14 mouse cellular contexts compared by ENCODE assay signal in the genomic region with DNA sequence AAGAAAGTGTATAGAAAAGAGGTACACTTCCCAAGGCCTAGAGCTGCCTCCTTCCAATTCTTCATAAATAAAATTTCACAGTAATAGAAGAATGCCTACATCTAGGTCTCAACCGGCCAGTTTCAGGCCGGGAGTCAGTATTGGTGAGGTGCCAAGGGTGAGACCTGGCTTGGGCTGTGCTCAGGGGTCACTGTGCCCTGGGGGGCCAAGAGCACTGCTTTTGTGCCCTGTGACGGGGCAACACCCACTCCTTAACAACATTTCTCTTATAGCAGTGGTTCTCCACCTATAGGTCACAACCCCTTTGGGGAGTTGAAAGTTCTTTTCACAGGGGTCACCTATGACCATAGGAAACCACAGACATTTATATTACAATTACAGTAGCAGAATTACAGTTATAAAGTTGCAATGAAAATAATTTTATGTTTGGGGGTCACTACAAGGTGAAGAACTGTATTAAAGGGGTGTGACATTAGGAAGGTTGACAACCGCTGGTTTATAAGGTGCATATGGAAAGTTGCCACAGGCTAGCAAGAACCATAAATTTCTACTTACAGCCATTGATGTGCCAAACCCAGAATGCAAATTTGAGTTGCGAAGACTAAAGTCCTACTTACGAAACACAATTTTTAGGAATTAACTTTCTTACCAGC. TPM values are rescaled to one million over a fixed set of nuclear protein-coding genes. Genes with fewer than 3 reads are reported as not detected.
DNase-seq lines count a peak whose midpoint lies in the region; ATAC-seq and TF ChIP-seq lines count a peak whose summit lies in the region.
"Had no signal": no experiment of that assay in that cellular context is flagged by ENCODE, and none has a peak within 500 bp of the region (broad histone marks: within the 10 kb centered on the region; RNA-seq: fewer than 3 reads in every experiment).

No protein-coding gene starts in this region.

- H3K9ac ChIP-seq in hindbrain, embryonic 11.5 days (ENCODE audit: low read depth, low read length): no peak overlapping the region
- H3K9ac ChIP-seq in midbrain, embryonic 12.5 days (replicated peaks): no peak overlapping the region
- no peak overlapping the region for H3K9ac ChIP-seq in midbrain, postnatal 0 days (replicated peaks; ENCODE audit: low read length, poor library complexity, severe bottlenecking)
- no peak overlapping the region for H3K9ac ChIP-seq in hindbrain, embryonic 13.5 days
- H3K9ac ChIP-seq: embryonic facial prominence, embryonic 15.5 days; neural tube, embryonic 12.5 days had no signal

- peak; percentile 33; the same call in 1 of the 2 replicates for ATAC-seq in hindbrain, embryonic 11.5 days (ENCODE audit: low FRiP score)
- ATAC-seq in midbrain, embryonic 12.5 days (ENCODE audit: low FRiP score, low read depth): peak; percentile 49; the same call in 1 of the 2 replicates
- no peak for ATAC-seq in midbrain, postnatal 0 days (ENCODE audit: low FRiP score)
- ATAC-seq in hindbrain, embryonic 13.5 days (ENCODE audit: low FRiP score): 0 out of 2 replicates have a peak, but pooled peaks have one; percentile 36
- ATAC-seq in megakaryocyte progenitor cell, adult 5-6 weeks (replicated peaks; ENCODE audit: poor library complexity): no peak

- no peak for DNase-seq in hindbrain, embryonic 11.5 days (ENCODE audit: low spot score)
- DNase-seq in hindbrain, embryonic 10.5 days (ENCODE audit: low spot score): no peak
- DNase-seq in midbrain, postnatal 0 days (ENCODE audit: low spot score): no peak
- peak; percentile 60 for DNase-seq in splenic B cell, adult 2 months (ENCODE audit: low read depth, low spot score)
- DNase-seq: cerebellum, postnatal 36 days; kidney, postnatal 10 days; layer of hippocampus, postnatal 36 days; spleen, adult 18-20 months had no signal

- WGBS in hindbrain, embryonic 11.5 days: 59% methylated on average over 6 of the region's 6 CpGs
- 53% methylated on average over 6 of the region's 6 CpGs for WGBS in hindbrain, embryonic 10.5 days
- WGBS in midbrain, embryonic 12.5 days: 61% methylated on average over 6 of the region's 6 CpGs
- 52% methylated on average over 6 of the region's 6 CpGs for WGBS in midbrain, postnatal 0 days
- 58% methylated on average over 6 of the region's 6 CpGs for WGBS in hindbrain, embryonic 13.5 days

- no peak overlapping the region for H3K27ac ChIP-seq in hindbrain, embryonic 11.5 days (ENCODE audit: low read depth, low read length)
- no peak overlapping the region for H3K27ac ChIP-seq in hindbrain, embryonic 10.5 days
- no peak overlapping the region for H3K27ac ChIP-seq in midbrain, embryonic 12.5 days (replicated peaks)
- no peak overlapping the region for H3K27ac ChIP-seq in midbrain, postnatal 0 days (ENCODE audit: low read depth, low read length)
- H3K27ac ChIP-seq in hindbrain, embryonic 13.5 days: no peak overlapping the region
- H3K27ac ChIP-seq: embryonic facial prominence, embryonic 15.5 days; neural tube, embryonic 12.5 days had no signal

- no peaks in the 10 kb centered on the region for H3K36me3 ChIP-seq in hindbrain, embryonic 11.5 days (ENCODE audit: control insufficient read depth, insufficient read depth, low read length)
- 0 out of 2 replicates have a peak, but pooled peaks cover 4% of the 10 kb centered on the region for H3K36me3 ChIP-seq in hindbrain, embryonic 10.5 days
- H3K36me3 ChIP-seq in midbrain, embryonic 12.5 days: no peaks in the 10 kb centered on the region
- no peaks in the 10 kb centered on the region for H3K36me3 ChIP-seq in midbrain, postnatal 0 days (ENCODE audit: insufficient read depth, low read length)
- peaks cover 5% of the 10 kb centered on the region; the same call in 1 of the 2 replicates for H3K36me3 ChIP-seq in hindbrain, embryonic 13.5 days
- no peaks in the 10 kb centered on the region for H3K36me3 ChIP-seq in splenic B cell, adult 2 months (ENCODE audit: control insufficient read depth, insufficient read depth, low read length, poor library complexity, severe bottlenecking)
- H3K36me3 ChIP-seq: embryonic facial prominence, embryonic 15.5 days; neural tube, embryonic 12.5 days had no signal

- H3K4me2 ChIP-seq in hindbrain, embryonic 11.5 days (replicated peaks; ENCODE audit: low read depth, low read length): no peak overlapping the region
- no peak overlapping the region for H3K4me2 ChIP-seq in midbrain, embryonic 12.5 days (replicated peaks)
- H3K4me2 ChIP-seq in midbrain, postnatal 0 days (ENCODE audit: low read depth, low read length, poor library complexity, severe bottlenecking): no peak overlapping the region
- no peak overlapping the region for H3K4me2 ChIP-seq in hindbrain, embryonic 13.5 days
- H3K4me2 ChIP-seq: embryonic facial prominence, embryonic 15.5 days; neural tube, embryonic 12.5 days had no signal

- no peaks in the 10 kb centered on the region for H3K4me1 ChIP-seq in hindbrain, embryonic 11.5 days (replicated peaks; ENCODE audit: control insufficient read depth, insufficient read depth, low read length)
- no peaks in the 10 kb centered on the region for H3K4me1 ChIP-seq in hindbrain, embryonic 10.5 days (replicated peaks)
- no peaks in the 10 kb centered on the region for H3K4me1 ChIP-seq in midbrain, embryonic 12.5 days
- no peaks in the 10 kb centered on the region for H3K4me1 ChIP-seq in midbrain, postnatal 0 days (ENCODE audit: insufficient read depth, low read length)
- no peaks in the 10 kb centered on the region for H3K4me1 ChIP-seq in hindbrain, embryonic 13.5 days (replicated peaks)
- H3K4me1 ChIP-seq: embryonic facial prominence, embryonic 15.5 days; neural tube, embryonic 12.5 days had no signal

- H3K9me3 ChIP-seq in hindbrain, embryonic 11.5 days (ENCODE audit: control insufficient read depth, low read length): no peaks in the 10 kb centered on the region
- H3K9me3 ChIP-seq in hindbrain, embryonic 10.5 days: no peaks in the 10 kb centered on the region
- no peaks in the 10 kb centered on the region for H3K9me3 ChIP-seq in midbrain, embryonic 12.5 days
- no peaks in the 10 kb centered on the region for H3K9me3 ChIP-seq in midbrain, postnatal 0 days (ENCODE audit: low read length)
- H3K9me3 ChIP-seq in hindbrain, embryonic 13.5 days: no peaks in the 10 kb centered on the region
- H3K9me3 ChIP-seq: embryonic facial prominence, embryonic 15.5 days; G1E; neural tube, embryonic 12.5 days had no signal

- no peaks in the 10 kb centered on the region for H3K27me3 ChIP-seq in hindbrain, embryonic 11.5 days (ENCODE audit: control insufficient read depth, insufficient read depth, low read length)
- H3K27me3 ChIP-seq in hindbrain, embryonic 10.5 days (ENCODE audit: insufficient read depth, poor library complexity, severe bottlenecking): no peaks in the 10 kb centered on the region
- no peaks in the 10 kb centered on the region; the same call in 1 of the 2 replicates for H3K27me3 ChIP-seq in midbrain, embryonic 12.5 days
- H3K27me3 ChIP-seq in midbrain, postnatal 0 days (ENCODE audit: insufficient read depth, low read length): no peaks in the 10 kb centered on the region
- 0 out of 2 replicates have a peak, but pooled peaks cover 3% of the 10 kb centered on the region for H3K27me3 ChIP-seq in hindbrain, embryonic 13.5 days
- no peaks in the 10 kb centered on the region for H3K27me3 ChIP-seq in splenic B cell, adult 2 months (ENCODE audit: control insufficient read depth, insufficient read depth, low read length, poor library complexity, severe bottlenecking)
- H3K27me3 ChIP-seq: embryonic facial prominence, embryonic 15.5 days; neural tube, embryonic 12.5 days had no signal

- no peak for TF ChIP-seq CTCF in midbrain, postnatal 0 days (IDR thresholded peaks at IDR 0.05)

- no peak overlapping the region for H3K4me3 ChIP-seq in hindbrain, embryonic 11.5 days (ENCODE audit: low read depth, low read length)
- H3K4me3 ChIP-seq in hindbrain, embryonic 10.5 days: no peak overlapping the region
- H3K4me3 ChIP-seq in midbrain, embryonic 12.5 days: no peak overlapping the region
- H3K4me3 ChIP-seq in midbrain, postnatal 0 days (ENCODE audit: low read depth, low read length): no peak overlapping the region
- H3K4me3 ChIP-seq in hindbrain, embryonic 13.5 days: no peak overlapping the region
- H3K4me3 ChIP-seq: embryonic facial prominence, embryonic 15.5 days; neural tube, embryonic 12.5 days had no signal

RNA-seq across cellular contexts. Expression of a gene that starts 26.1 kb away (rescaled TPM):
- 28.7 and 31.0 TPM in 2 replicates for polyA plus RNA-seq in hindbrain, embryonic 11.5 days (2014; fragmentation: Nextera tagmentation; extraction: Ambion mirVana)
- polyA plus RNA-seq in hindbrain, embryonic 10.5 days (2016; fragmentation: Nextera tagmentation; extraction: Ambion mirVana): 20.7 and 23.6 TPM in 2 replicates
- 24.8 and 25.7 TPM in 2 replicates for polyA plus RNA-seq in midbrain, embryonic 12.5 days (2016; fragmentation: Nextera tagmentation; extraction: Ambion mirVana)
- 34.6 and 35.7 TPM in 2 replicates for total RNA-seq in midbrain, postnatal 0 days (2014; rRNA removed)
- polyA plus RNA-seq in midbrain, postnatal 0 days (2015; fragmentation: Nextera tagmentation; extraction: Ambion mirVana): 34.7 and 39.2 TPM in 2 replicates
- polyA plus RNA-seq in hindbrain, embryonic 13.5 days (2015; fragmentation: Nextera tagmentation; extraction: Ambion mirVana): 28.5 and 32.2 TPM in 2 replicates
- total RNA-seq in megakaryocyte progenitor cell, adult 5-6 weeks (2015): 12.3 and 15.1 TPM in 2 replicates
- 11.2 and 11.3 TPM in 2 replicates for total RNA-seq in megakaryocyte progenitor cell, adult 5-6 weeks (2017)

RNA-seq across cellular contexts. Expression of a gene that starts 26.1 kb away (rescaled TPM):
- polyA plus RNA-seq in hindbrain, embryonic 11.5 days (2014; fragmentation: Nextera tagmentation; extraction: Ambion mirVana): 29.3 and 31.2 TPM in 2 replicates
- 21.0 and 26.4 TPM in 2 replicates for polyA plus RNA-seq in hindbrain, embryonic 10.5 days (2016; fragmentation: Nextera tagmentation; extraction: Ambion mirVana)
- polyA plus RNA-seq in midbrain, embryonic 12.5 days (2016; fragmentation: Nextera tagmentation; extraction: Ambion mirVana): 16.8 and 23.5 TPM in 2 replicates
- total RNA-seq in midbrain, postnatal 0 days (2014; rRNA removed): 28.6 and 46.6 TPM in 2 replicates
- polyA plus RNA-seq in midbrain, postnatal 0 days (2015; fragmentation: Nextera tagmentation; extraction: Ambion mirVana): 9.0 and 10.6 TPM in 2 replicates
- 18.8 and 21.2 TPM in 2 replicates for polyA plus RNA-seq in hindbrain, embryonic 13.5 days (2015; fragmentation: Nextera tagmentation; extraction: Ambion mirVana)
- 32.4 and 40.4 TPM in 2 replicates for total RNA-seq in megakaryocyte progenitor cell, adult 5-6 weeks (2015)
- total RNA-seq in megakaryocyte progenitor cell, adult 5-6 weeks (2017): 37.9 and 51.5 TPM in 2 replicates

Comparison
In these comparisons a context has a peak if more than half of its experiments do, and no peak if none do; other contexts are left out.
1. ATAC-seq: peak in hindbrain, embryonic 11.5 days (single experiment), midbrain, embryonic 12.5 days (single experiment) and hindbrain, embryonic 13.5 days (single experiment); none in midbrain, postnatal 0 days (single experiment) and megakaryocyte progenitor cell, adult 5-6 weeks (single experiment).